Mouse (Mus musculus): Measurements from ENCODE around the gene Trank1. TPM values are rescaled to one million over a fixed set of nuclear protein-coding genes. Genes with fewer than 3 reads are reported as not detected.
A peak's percentile ranks its signal among the peaks of the same experiment; 100 is the strongest.

Gene Trank1
- polyA plus RNA-seq, 1 experiment from 2014 or later, result 0.08 TPM

GRCm38 (mm10) chr9:111422567-111422966 lies 111.0 kb downstream of the Trank1 start:
- WGBS, result 69% methylated on average over 5 of the region's 5 CpGs
- H3K27ac ChIP-seq, result no peak overlapping the region
- no peak for DNase-seq (ENCODE audit: low spot score)
- H3K36me3 ChIP-seq, result no peaks in the 10 kb centered on the region
- no peaks in the 10 kb centered on the region for H3K27me3 ChIP-seq (ENCODE audit: insufficient read depth, poor library complexity, severe bottlenecking)
- H3K9me3 ChIP-seq, result no peaks in the 10 kb centered on the region
- H3K4me1 ChIP-seq, result no peaks in the 10 kb centered on the region
- H3K4me3 ChIP-seq, result no peak overlapping the region

DNA sequence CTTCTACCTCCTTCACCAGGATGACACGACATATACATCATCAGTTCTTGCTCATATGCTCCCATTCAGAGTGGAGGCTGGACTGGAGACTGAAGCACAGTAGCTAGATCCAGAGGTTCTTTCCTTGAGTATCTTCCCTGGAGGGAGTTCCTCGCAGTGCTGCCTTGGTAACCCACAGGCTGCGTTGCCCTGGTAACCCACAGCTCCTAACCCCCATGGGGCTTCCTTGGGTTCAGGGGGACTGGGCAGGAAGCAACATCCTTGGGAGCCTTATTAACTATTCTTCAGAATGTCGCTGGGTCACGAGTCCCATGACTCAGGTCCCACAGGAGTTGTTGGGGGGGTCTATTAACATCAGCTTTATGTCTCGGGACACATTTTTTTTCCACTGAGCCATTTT lies 113.6 kb downstream of the Trank1 start:
- no peaks in the 10 kb centered on the region for H3K9me3 ChIP-seq
- H3K27me3 ChIP-seq (ENCODE audit: insufficient read depth, poor library complexity, severe bottlenecking), result no peaks in the 10 kb centered on the region
- H3K36me3 ChIP-seq, result no peaks in the 10 kb centered on the region
- H3K4me3 ChIP-seq, result no peak overlapping the region
- 81% methylated on average over 6 of the region's 6 CpGs for WGBS
- H3K4me1 ChIP-seq, result peaks cover 14% of the 10 kb centered on the region
- no peak overlapping the region for H3K27ac ChIP-seq
- DNase-seq (ENCODE audit: low spot score), result no peak

GRCm38 (mm10) chr9:111425952-111426351 lies 114.4 kb downstream of the Trank1 start:
- Histone ChIP-seq H3K9me3 (no peaks in the 10 kb centered on the region), H3K27ac (no peak overlapping the region), H3K27me3 (ENCODE audit: insufficient read depth, poor library complexity, severe bottlenecking) (no peaks in the 10 kb centered on the region), H3K4me1 (peaks cover 18% of the 10 kb centered on the region), H3K36me3 (no peaks in the 10 kb centered on the region), H3K4me3 (no peak overlapping the region)
- WGBS, result 89% methylated on average over 4 of the region's 4 CpGs
- DNase-seq (ENCODE audit: low spot score), result no peak

DNA sequence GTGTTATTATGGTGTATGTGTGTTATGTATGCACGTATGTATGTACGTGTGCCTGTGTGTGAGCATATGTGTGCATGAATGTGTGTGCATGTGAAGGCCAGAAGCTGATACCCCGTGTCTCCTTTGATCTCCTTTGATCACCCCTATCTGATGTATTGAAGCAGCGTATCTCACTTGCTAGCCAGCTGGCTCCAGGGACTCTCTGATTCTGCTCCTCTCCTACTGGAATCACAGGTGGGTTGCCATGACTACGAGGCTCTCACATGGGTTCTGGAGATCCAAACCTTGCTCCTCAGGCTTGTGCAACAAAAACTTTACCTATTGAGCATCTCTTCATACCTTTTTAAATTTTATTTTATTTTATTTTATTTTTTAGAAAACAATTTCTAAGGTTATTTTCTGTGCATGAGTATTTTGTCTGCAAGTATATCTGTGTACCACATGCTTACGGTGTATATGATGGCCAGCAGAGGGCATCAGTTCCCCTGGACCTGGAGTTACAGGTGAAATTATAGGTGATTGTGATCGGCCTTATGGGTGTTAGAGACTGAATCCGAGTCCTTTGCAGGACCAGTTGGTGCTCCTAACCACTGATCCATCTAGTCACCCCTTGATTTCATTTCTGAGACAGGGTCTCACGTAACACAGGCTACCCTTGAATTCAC lies 116.5 kb downstream of the Trank1 start:
- Histone ChIP-seq H3K4me3 (no peak overlapping the region), H3K27ac (no peak overlapping the region), H3K9me3 (no peaks in the 10 kb centered on the region), H3K36me3 (no peaks in the 10 kb centered on the region), H3K4me1 (peaks cover 18% of the 10 kb centered on the region), H3K27me3 (ENCODE audit: insufficient read depth, poor library complexity, severe bottlenecking) (no peaks in the 10 kb centered on the region)
- no peak for DNase-seq (ENCODE audit: low spot score)
- 81% methylated on average over 9 of the region's 9 CpGs for WGBS

DNA sequence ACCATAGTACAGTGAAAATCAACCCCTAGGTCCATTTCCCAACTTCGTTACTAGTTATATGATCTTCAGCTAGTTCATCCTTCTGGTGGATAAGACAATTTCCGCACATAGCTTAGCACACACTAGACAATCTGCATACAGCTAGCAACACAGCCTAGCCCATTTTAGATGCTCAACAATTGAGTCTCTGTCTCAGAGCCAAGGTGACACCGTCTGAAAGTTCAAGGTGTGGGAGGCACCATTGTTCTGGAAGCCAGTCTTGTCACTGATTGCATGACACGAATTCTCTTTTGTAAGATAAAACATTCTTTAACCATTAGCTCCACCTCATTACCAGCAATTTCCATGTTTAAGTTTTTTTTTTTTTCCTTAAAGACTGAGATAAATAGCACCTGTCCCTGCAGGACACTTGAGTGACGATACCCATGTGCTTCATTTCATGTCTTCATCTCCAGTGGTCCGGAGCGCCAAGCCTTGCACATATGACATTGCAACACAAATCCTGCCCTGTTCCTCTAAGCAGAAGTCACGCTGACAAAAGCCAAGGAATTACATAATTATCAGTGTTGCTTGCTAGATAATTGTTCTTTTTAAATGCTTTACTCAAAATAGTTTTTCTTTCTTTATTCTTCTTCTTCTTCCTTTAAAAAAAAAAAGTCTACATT lies 117.3 kb downstream of the Trank1 start:
- Histone ChIP-seq H3K27me3 (ENCODE audit: insufficient read depth, poor library complexity, severe bottlenecking) (no peaks in the 10 kb centered on the region), H3K4me3 (no peak overlapping the region), H3K9me3 (no peaks in the 10 kb centered on the region), H3K27ac (no peak overlapping the region), H3K4me1 (peaks cover 18% of the 10 kb centered on the region), H3K36me3 (no peaks in the 10 kb centered on the region)
- no peak for DNase-seq (ENCODE audit: low spot score)
- WGBS, result 49% methylated on average over 8 of the region's 8 CpGs

DNA sequence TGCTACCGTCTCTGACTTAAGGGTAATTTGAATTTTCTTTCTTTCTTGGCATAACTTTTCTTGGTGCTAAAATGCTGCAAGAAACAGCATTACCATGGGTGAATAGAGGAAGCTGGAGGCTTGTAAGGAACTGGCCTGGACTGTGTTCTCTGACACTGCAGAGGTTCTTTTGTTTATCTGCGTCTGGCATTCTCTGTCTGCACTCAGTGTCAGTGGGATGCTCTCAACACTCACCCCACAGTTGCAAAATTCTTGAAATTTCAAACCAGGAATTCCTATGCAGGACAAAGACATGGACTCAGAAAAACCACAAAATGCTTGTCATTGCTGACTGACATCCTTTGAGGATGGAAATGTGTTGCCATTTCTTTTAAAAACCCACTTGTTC lies 117.8 kb downstream of the Trank1 start:
- Histone ChIP-seq H3K4me3 (no peak overlapping the region), H3K27ac (no peak overlapping the region), H3K4me1 (peaks cover 18% of the 10 kb centered on the region), H3K9me3 (no peaks in the 10 kb centered on the region), H3K27me3 (ENCODE audit: insufficient read depth, poor library complexity, severe bottlenecking) (no peaks in the 10 kb centered on the region), H3K36me3 (no peaks in the 10 kb centered on the region)
- DNase-seq (ENCODE audit: low spot score), result peak; percentile 82
- WGBS, result 40% methylated on average over 2 of the region's 2 CpGs

- H3K27ac ChIP-seq, result no peak overlapping the region
- 66% methylated on average over 2 of the region's 2 CpGs for WGBS
- peaks cover 22% of the 10 kb centered on the region; the same call in 1 of the 2 replicates for H3K4me1 ChIP-seq
- H3K36me3 ChIP-seq, result no peaks in the 10 kb centered on the region
- H3K9me3 ChIP-seq, result no peaks in the 10 kb centered on the region
- peaks cover 42% of the 10 kb centered on the region for H3K27me3 ChIP-seq (ENCODE audit: insufficient read depth, poor library complexity, severe bottlenecking)
- H3K4me3 ChIP-seq, result no peak overlapping the region
- DNase-seq (ENCODE audit: low spot score), result no peak
Measured at GRCm38 (mm10) chr9:111435429-111435828, 123.9 kb downstream of the Trank1 start.

DNA sequence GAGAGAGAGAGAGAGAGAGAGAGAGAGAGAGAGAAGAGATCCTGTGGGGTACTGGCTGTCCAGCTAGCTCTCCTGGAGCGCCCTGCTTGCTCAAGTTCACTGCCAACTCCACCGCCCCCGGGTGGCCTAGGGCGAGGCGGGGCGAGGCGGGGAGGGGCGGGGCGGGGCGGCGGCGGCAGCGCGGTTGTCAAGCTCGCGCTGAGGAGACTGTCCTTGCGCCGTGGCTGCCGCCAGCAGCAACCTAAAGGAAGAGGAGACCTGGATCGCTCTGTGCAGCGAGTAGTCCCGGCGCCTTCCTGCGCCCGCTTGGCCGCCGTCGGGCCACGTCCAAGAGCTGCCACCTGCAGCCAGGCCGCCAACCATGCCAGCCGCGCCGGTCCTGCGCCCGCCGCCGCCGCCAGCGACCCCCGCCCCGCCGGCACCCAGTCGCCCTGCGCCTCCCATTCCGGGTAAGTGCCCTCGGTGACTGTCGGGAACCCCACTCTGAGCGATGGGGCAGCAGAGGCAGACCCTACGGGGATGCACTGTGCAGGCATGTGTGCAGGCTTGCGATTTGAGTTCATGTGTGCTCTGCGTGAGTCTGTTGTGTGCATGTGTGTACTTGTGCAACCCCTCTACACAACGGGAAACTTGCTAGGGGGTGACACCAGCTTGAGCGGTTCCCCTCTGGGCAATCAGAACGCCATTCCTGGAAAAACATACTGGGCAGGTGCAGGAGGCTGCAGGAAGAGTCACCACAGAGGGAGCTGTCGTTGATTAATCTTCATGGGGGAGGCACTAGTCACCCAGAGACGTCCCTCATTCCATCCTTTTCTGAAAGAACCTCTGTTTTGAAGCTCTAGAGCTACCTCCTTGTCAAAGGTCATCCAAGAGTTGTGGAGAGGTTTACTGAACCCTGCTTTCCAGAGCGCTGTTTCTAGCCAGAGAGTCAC lies 127.6 kb downstream of the Trank1 start, which contains the start of gene Dclk3:
Gene Dclk3 (plus strand): TSS at position 178 of the 932 bp plus-strand sequence.
- WGBS, result 3% methylated on average over 56 of the region's 57 CpGs
- Histone ChIP-seq H3K4me3 (peak within 1 kb of the TSS; percentile 64), H3K9me3 (no peaks in the 10 kb centered on the region), H3K27ac (peak within 1 kb of the TSS; percentile 72), H3K4me1 (peaks cover 20% of the 10 kb centered on the region; the same call in 1 of the 2 replicates), H3K36me3 (no peaks in the 10 kb centered on the region), H3K27me3 (ENCODE audit: insufficient read depth, poor library complexity, severe bottlenecking) (peaks cover 55% of the 10 kb centered on the region)
- no peak for DNase-seq (ENCODE audit: low spot score)

GRCm38 (mm10) chr9:111439836-111440201 lies 128.3 kb downstream of the Trank1 start:
- peak overlapping the region; percentile 64 for H3K4me3 ChIP-seq
- peak overlapping the region; percentile 42 for H3K27ac ChIP-seq
- no peaks in the 10 kb centered on the region for H3K36me3 ChIP-seq
- DNase-seq (ENCODE audit: low spot score), result peak; percentile 73
- peaks cover 20% of the 10 kb centered on the region; the same call in 1 of the 2 replicates for H3K4me1 ChIP-seq
- WGBS, result 40% methylated on average over 8 of the region's 8 CpGs
- peaks cover 55% of the 10 kb centered on the region for H3K27me3 ChIP-seq (ENCODE audit: insufficient read depth, poor library complexity, severe bottlenecking)
- H3K9me3 ChIP-seq, result no peaks in the 10 kb centered on the region

DNA sequence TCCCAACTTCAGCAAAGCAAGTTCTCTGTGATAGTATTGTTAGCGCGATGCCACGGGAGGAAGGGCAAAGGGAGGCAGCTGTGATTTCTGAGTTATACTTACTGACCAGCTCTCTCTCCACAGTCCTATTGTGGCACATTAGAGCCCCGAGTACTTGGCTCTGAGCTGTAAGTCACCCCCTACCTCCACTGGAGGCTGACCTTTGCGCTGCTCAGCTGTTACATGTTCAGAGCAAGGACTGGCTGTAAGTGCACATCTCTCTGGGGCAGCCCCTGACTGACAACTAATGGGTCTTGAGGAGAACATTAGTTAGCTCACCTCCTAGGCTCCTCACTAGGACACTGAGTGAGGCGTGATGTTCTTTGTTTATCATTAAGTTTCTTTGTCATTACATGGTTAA lies 128.9 kb downstream of the Trank1 start:
- peaks cover 20% of the 10 kb centered on the region; the same call in 1 of the 2 replicates for H3K4me1 ChIP-seq
- H3K36me3 ChIP-seq, result no peaks in the 10 kb centered on the region
- H3K27me3 ChIP-seq (ENCODE audit: insufficient read depth, poor library complexity, severe bottlenecking), result peaks cover 55% of the 10 kb centered on the region
- 77% methylated on average over 6 of the region's 6 CpGs for WGBS
- no peak overlapping the region for H3K4me3 ChIP-seq
- DNase-seq (ENCODE audit: low spot score), result no peak
- no peak overlapping the region; the same call in 1 of the 2 replicates for H3K27ac ChIP-seq
- no peaks in the 10 kb centered on the region for H3K9me3 ChIP-seq

DNA sequence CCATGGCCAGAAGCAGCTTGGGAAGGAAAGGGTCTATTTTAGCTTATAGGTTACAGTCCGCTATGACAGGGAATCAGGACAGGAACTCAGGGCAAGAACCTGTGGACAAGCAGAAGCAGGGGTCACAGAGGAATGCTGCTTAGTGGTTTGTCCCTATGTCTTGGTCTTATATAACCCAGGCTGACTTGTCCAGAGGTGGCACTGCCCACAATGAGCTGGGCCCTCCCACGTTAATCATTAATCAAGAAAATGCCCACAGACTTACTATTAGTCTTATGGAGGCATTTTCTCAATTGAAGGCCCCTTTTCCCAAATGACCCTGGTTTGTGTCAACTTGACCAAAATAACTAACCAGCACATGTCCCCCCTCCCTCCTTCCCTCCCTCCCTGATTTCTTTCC lies 129.6 kb downstream of the Trank1 start:
- no peak overlapping the region for H3K4me3 ChIP-seq
- H3K4me1 ChIP-seq, result peaks cover 20% of the 10 kb centered on the region; the same call in 1 of the 2 replicates
- no peaks in the 10 kb centered on the region for H3K36me3 ChIP-seq
- WGBS, result 84% methylated on average over 2 of the region's 2 CpGs
- DNase-seq (ENCODE audit: low spot score), result no peak
- H3K27ac ChIP-seq, result no peak overlapping the region
- peaks cover 54% of the 10 kb centered on the region for H3K27me3 ChIP-seq (ENCODE audit: insufficient read depth, poor library complexity, severe bottlenecking)
- no peaks in the 10 kb centered on the region for H3K9me3 ChIP-seq

Measured in heart, embryonic 10.5 days (tissue).